Mouse (Mus musculus) brown adipose tissue, adult 24 weeks (tissue): ENCODE measurements around the gene Ankrd44. TPM values are rescaled to one million over a fixed set of nuclear protein-coding genes. Genes with fewer than 3 reads are reported as not detected.

Source experiments
- H3K27ac ChIP-seq: fragments of 200-500 bp; replicated peaks from 2 replicates; pipeline ENCODE4 v1.5.1; 2012; ENCODE audit warnings: low read depth, mild to moderate bottlenecking, low read length
- H3K4me1 ChIP-seq: fragments of 200-500 bp; 2 replicates; pipeline ENCODE4 v1.6.1; 2012; ENCODE audit warnings: low read length, mixed read lengths; ENCODE audit not compliant: control insufficient read depth, insufficient read depth, insufficient read length
- H3K4me3 ChIP-seq: fragments of 200-500 bp; 2 replicates; pipeline ENCODE4 v1.5.1; 2012; ENCODE audit warnings: low read depth, mild to moderate bottlenecking, low read length, moderate library complexity; ENCODE audit not compliant: insufficient read depth
- polyA plus RNA-seq: library from polyadenylated mRNA; stranded (reverse); fragments of >200 nt; gene quantifications from 2 replicates; pipeline ENCODE4 v1.2.4, GENCODE M21; 2012; ENCODE audit not compliant: missing spikeins, insufficient read depth, insufficient read length

Ankrd44 gene
- polyA plus RNA-seq, 1 experiment: 8.4 TPM

GRCm38 (mm10) chr1:54629106-54629505 is 297.1 kb downstream of the Ankrd44 start:
- Histone ChIP-seq H3K4me1 (no peaks in the 10 kb centered on the region), H3K4me3 (no peak overlapping the region), H3K27ac (no peak overlapping the region)

- Histone ChIP-seq H3K4me3 (no peak overlapping the region), H3K4me1 (no peaks in the 10 kb centered on the region), H3K27ac (no peak overlapping the region)
Observed at GRCm38 (mm10) chr1:54614963-54615362, 311.2 kb downstream of the Ankrd44 start.

- Histone ChIP-seq H3K4me3 (no peak overlapping the region), H3K27ac (no peak overlapping the region), H3K4me1 (peaks cover under 1% of the 10 kb centered on the region; the same call in 1 of the 2 replicates)
Observed at GRCm38 (mm10) chr1:54612344-54612743, 313.8 kb downstream of the Ankrd44 start.

- Histone ChIP-seq H3K4me1 (peaks cover 4% of the 10 kb centered on the region; the same call in 1 of the 2 replicates), H3K4me3 (no peak overlapping the region), H3K27ac (no peak overlapping the region)
Observed at GRCm38 (mm10) chr1:54611891-54612290, 314.3 kb downstream of the Ankrd44 start.

GRCm38 (mm10) chr1:54606936-54607335 is 319.3 kb downstream of the Ankrd44 start:
- H3K4me3 ChIP-seq: no peak overlapping the region
- peaks cover 4% of the 10 kb centered on the region; the same call in 1 of the 2 replicates for H3K4me1 ChIP-seq
- no peak overlapping the region for H3K27ac ChIP-seq

GRCm38 (mm10) chr1:54601692-54602091 is 324.5 kb downstream of the Ankrd44 start:
- H3K4me1 ChIP-seq: no peaks in the 10 kb centered on the region
- no peak overlapping the region for H3K27ac ChIP-seq
- H3K4me3 ChIP-seq: no peak overlapping the region

GRCm38 (mm10) chr1:54600275-54600674 is 325.9 kb downstream of the Ankrd44 start:
- H3K4me1 ChIP-seq: no peaks in the 10 kb centered on the region
- no peak overlapping the region for H3K27ac ChIP-seq
- H3K4me3 ChIP-seq: no peak overlapping the region

- no peak overlapping the region for H3K27ac ChIP-seq
- no peak overlapping the region for H3K4me3 ChIP-seq
- H3K4me1 ChIP-seq: no peaks in the 10 kb centered on the region
Observed at GRCm38 (mm10) chr1:54597594-54598217, 328.5 kb downstream of the Ankrd44 start.

GRCm38 (mm10) chr1:54596151-54596550 is 330.0 kb downstream of the Ankrd44 start:
- no peaks in the 10 kb centered on the region for H3K4me1 ChIP-seq
- no peak overlapping the region for H3K4me3 ChIP-seq
- no peak overlapping the region for H3K27ac ChIP-seq

Other genes starting within 250 kb of the Ankrd44 start
- gene Sf3b1, start 101.1 kb upstream of the Ankrd44 start, polyA plus RNA-seq: 58.4 and 61.2 TPM in 2 replicates
- 34.4 and 39.4 TPM in 2 replicates for gene Coq10b, start 126.4 kb upstream of the Ankrd44 start, polyA plus RNA-seq
- gene Hspe1, start 161.7 kb upstream of the Ankrd44 start, polyA plus RNA-seq: 681 and 735 TPM in 2 replicates
- 567 and 689 TPM in 2 replicates for gene Hspd1, start 161.9 kb upstream of the Ankrd44 start, polyA plus RNA-seq
- 55.4 and 55.8 TPM in 2 replicates for gene Mob4, start 204.8 kb upstream of the Ankrd44 start, polyA plus RNA-seq